Mouse (Mus musculus) ES-Bruce4 (cell line): ENCODE data around the gene Naa15.

ENCODE experiments used
- EP300 ChIP-seq: IDR thresholded peaks from 2 replicates; pipeline ENCODE4 v1.6.1; 2011; ENCODE audit warnings: low read depth, low read length; ENCODE audit not compliant: insufficient read depth
- POLR2A ChIP-seq: IDR thresholded peaks from one replicate; pipeline ENCODE4 v1.8.1; 2011; ENCODE audit warnings: low read length; ENCODE audit not compliant: insufficient read depth

DNA sequence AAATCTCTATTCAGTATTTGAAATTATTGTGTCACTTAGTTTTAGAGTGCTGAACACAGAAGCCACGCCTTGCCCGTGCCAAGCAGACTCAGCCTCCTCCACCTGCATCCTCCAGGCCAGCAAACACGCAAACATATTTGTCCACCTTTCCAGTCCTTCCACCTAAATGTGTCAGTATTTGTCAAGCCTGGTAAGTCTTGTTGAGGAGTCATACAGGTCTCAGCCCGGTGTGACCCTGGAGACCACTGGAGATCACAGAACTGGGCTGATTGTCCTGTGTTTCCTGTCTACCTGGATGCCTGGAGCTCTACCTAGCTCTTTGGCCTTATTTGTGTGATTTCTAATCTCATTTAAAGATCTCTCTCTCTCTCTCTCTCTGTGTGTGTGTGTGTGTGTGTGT lies 84.9 kb downstream of the Naa15 start:
- no peak for TF ChIP-seq POLR2A
- TF ChIP-seq EP300, result no peak
